Mouse (Mus musculus) heart, postnatal 0 days (tissue): ENCODE data around the gene Zfp94.

Experiments used
- CTCF ChIP-seq: IDR thresholded peaks from 2 replicates; pipeline ENCODE4 v1.5.1; 2016; ENCODE audit warnings: antibody characterized with exemption, control low read depth, low read depth
- EP300 ChIP-seq: IDR thresholded peaks from 2 replicates; pipeline ENCODE4 v1.6.1; 2016; ENCODE audit warnings: antibody characterized with exemption, low read depth

DNA sequence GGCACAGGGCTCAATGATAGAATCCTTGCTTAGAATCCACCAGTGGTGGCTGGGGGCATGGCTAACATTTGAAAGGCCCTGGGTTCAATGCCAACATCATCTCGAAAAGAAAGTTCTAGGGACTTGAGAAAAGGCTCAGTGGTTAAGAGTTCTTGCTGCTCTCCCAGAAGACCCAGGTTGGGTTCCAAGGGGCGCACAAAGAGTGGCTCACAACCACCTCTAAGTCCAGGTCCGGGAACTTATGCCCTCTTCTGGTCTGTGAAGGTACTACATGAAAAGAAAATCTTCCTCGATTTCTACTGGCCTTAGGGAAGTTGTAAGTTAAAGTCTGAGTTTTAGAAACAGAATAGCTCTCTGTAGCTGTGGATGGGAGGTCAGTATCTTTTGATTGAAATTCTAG, 30.4 kb downstream of the Zfp94 start:
- no peak for TF ChIP-seq CTCF
- TF ChIP-seq EP300: no peak
